Mouse (Mus musculus): Measurements from ENCODE around the gene Gucy2g. TPM values are rescaled to one million over a fixed set of nuclear protein-coding genes. Genes with fewer than 3 reads are reported as not detected.

Gucy2g gene
- total RNA-seq, 2 experiments from 2014 or later, result not detected

GRCm38 (mm10) chr19:55251383-55252124 lies 10.5 kb upstream of the Gucy2g start, which contains the start of gene Acsl5:
Gene Acsl5, plus strand, starts transcription at chr19:55251938.
- no peak for ATAC-seq (replicated peaks; ENCODE audit: low FRiP score, low TSS enrichment, poor library complexity, severe bottlenecking)

DNA sequence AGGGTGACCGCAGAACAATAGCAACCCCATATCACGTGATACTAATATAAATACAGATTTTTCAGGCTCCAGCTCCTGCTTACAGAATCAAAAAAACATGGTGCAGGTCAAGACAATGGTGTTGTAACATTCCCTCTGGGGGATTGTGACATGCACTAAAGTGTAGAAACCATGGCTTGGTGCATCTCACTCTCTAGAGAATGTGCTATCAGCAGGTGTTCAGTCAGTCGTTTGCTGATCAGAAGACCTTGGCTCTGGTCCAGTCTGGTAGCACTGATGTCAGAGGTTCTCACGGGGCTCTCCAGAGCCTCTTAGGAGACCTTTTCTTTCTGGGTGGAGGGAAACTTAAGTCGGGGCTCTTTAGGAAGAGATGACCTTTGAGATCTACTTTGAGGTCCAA lies 9.4 kb upstream of the Gucy2g start:
- peak; percentile 45 for ATAC-seq (replicated peaks; ENCODE audit: low FRiP score, low TSS enrichment, poor library complexity, severe bottlenecking)

- ATAC-seq (replicated peaks; ENCODE audit: low FRiP score, low TSS enrichment, poor library complexity, severe bottlenecking), result peak; percentile 38; the same call in 1 of the 2 replicates
Measured at GRCm38 (mm10) chr19:55247991-55248520, 7.0 kb upstream of the Gucy2g start.

GRCm38 (mm10) chr19:55247563-55247962 lies 6.5 kb upstream of the Gucy2g start:
- no peak for ATAC-seq (replicated peaks; ENCODE audit: low FRiP score, low TSS enrichment, poor library complexity, severe bottlenecking)

- ATAC-seq (replicated peaks; ENCODE audit: low FRiP score, low TSS enrichment, poor library complexity, severe bottlenecking), result peak; percentile 90
Measured at GRCm38 (mm10) chr19:55244791-55245231, 3.8 kb upstream of the Gucy2g start.

GRCm38 (mm10) chr19:55239766-55240426 lies 1.1 kb downstream of the Gucy2g start:
- ATAC-seq (replicated peaks; ENCODE audit: low FRiP score, low TSS enrichment, poor library complexity, severe bottlenecking), result no peak

- no peak for ATAC-seq (replicated peaks; ENCODE audit: low FRiP score, low TSS enrichment, poor library complexity, severe bottlenecking)
Measured at GRCm38 (mm10) chr19:55236564-55236963, 4.5 kb downstream of the Gucy2g start.

DNA sequence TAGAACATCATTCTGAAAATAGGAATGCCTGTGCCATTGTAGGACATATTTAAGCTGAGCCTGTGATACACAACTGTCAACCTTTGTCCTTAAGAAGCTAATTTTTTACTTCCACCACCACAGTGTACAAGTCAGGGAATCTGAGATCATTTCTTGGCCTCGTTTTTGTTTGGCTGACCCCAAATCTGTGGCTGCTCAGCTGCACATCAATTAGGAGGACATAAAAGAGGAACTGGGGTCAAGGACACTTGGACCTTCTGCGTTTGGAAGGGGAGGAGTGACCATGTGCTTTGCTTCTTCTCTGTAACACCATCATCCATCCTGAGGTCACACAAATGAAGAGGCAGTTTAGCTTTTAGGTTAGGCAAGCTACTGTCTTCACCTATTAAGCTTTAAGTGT lies 5.0 kb downstream of the Gucy2g start:
- no peak for ATAC-seq (replicated peaks; ENCODE audit: low FRiP score, low TSS enrichment, poor library complexity, severe bottlenecking)

GRCm38 (mm10) chr19:55232136-55232535 lies 8.9 kb downstream of the Gucy2g start:
- ATAC-seq (replicated peaks; ENCODE audit: low FRiP score, low TSS enrichment, poor library complexity, severe bottlenecking), result no peak

DNA sequence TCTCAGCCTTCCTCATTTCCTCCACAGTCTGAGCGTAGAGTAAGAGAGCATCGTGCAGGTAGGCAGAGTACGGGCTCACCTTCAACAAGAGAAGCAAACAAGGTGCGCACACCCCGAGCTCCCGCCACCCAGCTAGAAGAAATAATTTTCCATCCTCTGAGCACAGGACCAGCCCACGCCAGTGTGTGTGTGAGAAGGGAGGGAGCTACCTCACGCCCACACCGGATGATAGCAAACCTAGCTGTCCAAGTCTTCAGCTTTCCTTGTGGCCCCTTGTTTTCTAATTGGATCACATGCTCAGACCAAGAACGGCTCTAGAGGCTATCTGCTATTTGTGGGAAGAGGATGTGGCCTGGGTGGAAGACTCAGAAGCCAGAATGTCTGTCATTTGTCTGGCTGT lies 10.0 kb downstream of the Gucy2g start:
- 0 out of 2 replicates have a peak, but pooled peaks have one; percentile 21 for ATAC-seq (replicated peaks; ENCODE audit: low FRiP score, low TSS enrichment, poor library complexity, severe bottlenecking)

DNA sequence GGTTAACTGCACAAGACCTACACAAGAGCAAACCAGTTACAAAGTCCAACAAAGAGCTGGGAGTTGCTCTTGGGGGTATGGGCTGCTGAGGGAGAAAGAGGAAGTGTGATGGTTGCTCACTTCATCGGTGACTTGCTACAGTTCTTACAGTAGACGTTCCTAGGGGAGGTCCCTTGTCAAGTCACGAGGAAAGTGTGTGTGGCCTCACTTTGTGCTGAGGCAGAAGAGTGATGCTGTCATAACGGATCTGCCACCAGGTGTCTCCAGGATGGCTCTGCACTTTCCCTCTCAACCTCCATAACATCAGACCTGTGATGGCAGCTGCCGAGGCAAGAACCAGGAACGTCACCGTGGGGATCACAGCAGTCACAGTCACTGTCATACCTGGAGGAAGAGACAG lies 13.9 kb downstream of the Gucy2g start:
- ATAC-seq (replicated peaks; ENCODE audit: low FRiP score, low TSS enrichment, poor library complexity, severe bottlenecking), result no peak

- ATAC-seq (replicated peaks; ENCODE audit: low FRiP score, low TSS enrichment, poor library complexity, severe bottlenecking), result no peak
Measured at GRCm38 (mm10) chr19:55226621-55227020, 14.4 kb downstream of the Gucy2g start.

DNA sequence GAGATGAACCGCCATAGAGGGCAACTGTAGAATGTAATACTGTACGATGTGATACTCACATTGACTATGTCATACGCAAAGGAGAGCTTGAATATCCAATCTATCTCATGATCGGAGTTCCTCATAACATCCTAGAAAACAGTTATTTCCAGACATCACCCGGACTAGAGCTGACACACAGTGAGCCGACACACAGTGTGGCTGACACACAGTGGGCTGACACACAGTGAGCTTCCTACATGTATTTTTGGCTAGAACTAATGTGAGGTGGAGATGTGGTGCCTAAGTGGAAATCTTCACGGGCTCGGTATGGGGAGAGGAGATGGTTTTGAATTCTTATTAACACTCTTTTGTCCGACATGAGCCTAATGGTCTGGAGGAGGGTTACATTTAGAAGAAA lies 18.8 kb downstream of the Gucy2g start:
- no peak for ATAC-seq (replicated peaks; ENCODE audit: low FRiP score, low TSS enrichment, poor library complexity, severe bottlenecking)

- ATAC-seq (replicated peaks; ENCODE audit: low FRiP score, low TSS enrichment, poor library complexity, severe bottlenecking), result no peak
Measured at GRCm38 (mm10) chr19:55221208-55221607, 19.8 kb downstream of the Gucy2g start.

GRCm38 (mm10) chr19:55219359-55219758 lies 21.7 kb downstream of the Gucy2g start:
- ATAC-seq (replicated peaks; ENCODE audit: low FRiP score, low TSS enrichment, poor library complexity, severe bottlenecking), result peak; percentile 9

DNA sequence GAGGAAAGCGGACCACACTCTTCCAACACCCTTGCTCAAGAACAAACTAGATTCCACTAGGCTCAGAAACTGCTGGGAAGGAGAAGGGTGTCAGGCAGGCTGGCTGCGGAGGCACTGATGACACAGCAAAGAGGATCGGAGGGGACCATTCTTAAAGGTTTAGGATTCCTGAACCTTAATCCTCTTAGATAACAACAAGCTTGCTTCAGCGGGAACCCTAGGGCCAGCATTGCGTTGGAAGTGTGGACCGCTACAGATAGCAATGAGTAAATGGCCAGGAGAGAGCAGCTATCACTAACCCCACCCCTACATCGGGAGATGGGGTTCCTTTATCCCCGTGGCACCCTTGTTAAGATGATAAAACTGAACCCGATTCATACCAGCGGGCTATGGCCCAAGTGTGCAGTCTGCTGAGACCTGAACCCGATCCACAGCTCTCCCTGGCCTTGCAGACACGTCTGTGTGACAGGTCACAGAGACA lies 22.3 kb downstream of the Gucy2g start:
- ATAC-seq (replicated peaks; ENCODE audit: low FRiP score, low TSS enrichment, poor library complexity, severe bottlenecking), result peak; percentile 91

DNA sequence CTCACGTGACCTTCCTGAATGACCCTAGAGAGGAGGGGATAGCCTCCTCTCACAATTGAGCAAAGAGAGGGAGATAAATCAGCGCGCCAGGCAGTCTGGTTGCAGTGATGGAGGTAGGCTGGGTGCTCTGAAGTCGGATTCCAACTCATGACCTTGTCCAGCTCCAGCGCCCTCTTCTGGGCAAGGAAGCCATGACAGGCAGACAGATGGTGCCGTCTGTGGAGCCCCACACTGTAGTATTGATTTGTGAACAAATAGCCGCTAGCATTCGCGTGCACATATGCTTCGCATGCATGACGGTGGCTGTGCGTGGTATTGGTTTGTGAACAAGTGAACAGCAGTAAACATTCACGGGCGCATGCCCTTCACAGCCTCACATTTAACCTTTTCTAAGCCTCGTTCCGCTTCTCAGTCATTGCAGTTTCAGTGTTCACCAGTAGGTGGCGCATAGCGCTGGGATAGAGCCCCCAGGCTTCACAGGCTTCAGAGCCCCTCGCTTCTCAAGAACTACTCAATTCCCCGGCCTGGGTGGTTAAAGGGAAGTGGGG lies 22.8 kb downstream of the Gucy2g start:
- ATAC-seq (replicated peaks; ENCODE audit: low FRiP score, low TSS enrichment, poor library complexity, severe bottlenecking), result peak; percentile 64

DNA sequence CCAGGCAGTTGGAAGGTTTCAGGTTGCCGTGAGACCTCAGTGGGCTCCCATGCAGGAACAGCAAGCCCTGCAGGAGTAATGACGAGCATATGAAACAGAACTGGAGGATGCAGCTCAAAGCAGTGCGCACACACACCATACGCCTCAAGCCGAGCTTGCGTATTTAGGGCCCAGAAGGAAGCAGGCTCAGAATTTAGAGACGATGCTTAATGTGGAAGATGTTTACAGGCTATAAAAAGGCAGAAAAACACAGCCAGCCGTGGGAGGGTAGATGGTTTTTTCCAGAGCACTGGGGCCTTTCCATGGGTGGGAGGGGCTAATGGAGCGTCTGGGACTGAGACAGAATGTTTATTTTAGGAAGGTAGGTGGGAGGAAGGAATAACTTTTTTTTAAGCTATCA lies 23.7 kb downstream of the Gucy2g start:
- ATAC-seq (replicated peaks; ENCODE audit: low FRiP score, low TSS enrichment, poor library complexity, severe bottlenecking), result no peak

DNA sequence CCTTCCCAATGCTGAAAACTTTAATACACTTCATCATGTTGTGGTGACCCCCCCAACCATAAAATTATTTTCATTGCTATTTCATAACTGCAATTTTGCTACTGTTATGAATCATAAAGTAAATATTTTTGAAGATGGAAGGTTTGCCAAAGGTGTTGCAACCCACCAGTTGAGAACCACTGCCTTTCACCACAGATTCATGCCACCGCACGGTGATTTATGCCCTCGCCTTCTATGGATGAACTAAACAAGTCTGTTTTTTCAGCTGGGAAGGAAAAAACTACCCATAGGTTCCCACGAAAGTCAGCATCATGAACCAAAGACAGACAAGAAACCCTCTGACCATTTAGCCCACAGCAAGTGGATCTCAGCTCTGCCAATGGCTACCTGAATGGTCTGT lies 24.2 kb downstream of the Gucy2g start:
- no peak for ATAC-seq (replicated peaks; ENCODE audit: low FRiP score, low TSS enrichment, poor library complexity, severe bottlenecking)

- ATAC-seq (replicated peaks; ENCODE audit: low FRiP score, low TSS enrichment, poor library complexity, severe bottlenecking), result no peak
Measured at GRCm38 (mm10) chr19:55213617-55214340, 27.3 kb downstream of the Gucy2g start.
